Mouse (Mus musculus): ENCODE results near the gene Ear1. TPM values are rescaled to one million over a fixed set of nuclear protein-coding genes. Genes with fewer than 3 reads are reported as not detected.
"Not testable (repeated sequence)": the region's sequence is repeated elsewhere in the genome, so short reads cannot be mapped to it uniquely, and the experiment has no call there.

Ear1 gene
- total RNA-seq, 2 experiments from 2014 or later, result not detected

DNA sequence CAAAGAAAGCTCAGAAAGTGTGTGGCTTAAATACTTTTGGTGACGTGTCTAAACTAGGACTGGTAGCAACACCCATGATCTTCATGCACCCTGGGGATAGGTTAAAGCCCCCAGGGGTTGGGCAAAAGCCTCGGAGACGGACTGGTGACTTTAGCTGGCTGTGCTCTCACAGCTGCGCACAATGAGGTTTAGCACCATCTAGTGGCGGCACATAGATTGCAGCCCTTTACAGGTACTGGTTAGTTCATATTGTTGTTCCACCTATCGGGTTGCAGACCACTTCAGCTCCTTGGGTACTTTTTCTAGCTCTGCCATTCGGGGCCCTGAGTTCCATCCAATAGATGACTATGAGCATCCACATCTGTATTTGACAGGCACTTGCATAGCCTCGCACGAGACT is 62.9 kb downstream of the Ear1 start:
- H3K4me3 ChIP-seq, H3K27ac ChIP-seq: not testable (repeated sequence)
- DNase-seq (ENCODE audit: low spot score in 2 of 2), result peak; percentile 16 to 51
- peak; percentile 67 for TF ChIP-seq CTCF (conservative IDR thresholded peaks at IDR 0.05)

DNA sequence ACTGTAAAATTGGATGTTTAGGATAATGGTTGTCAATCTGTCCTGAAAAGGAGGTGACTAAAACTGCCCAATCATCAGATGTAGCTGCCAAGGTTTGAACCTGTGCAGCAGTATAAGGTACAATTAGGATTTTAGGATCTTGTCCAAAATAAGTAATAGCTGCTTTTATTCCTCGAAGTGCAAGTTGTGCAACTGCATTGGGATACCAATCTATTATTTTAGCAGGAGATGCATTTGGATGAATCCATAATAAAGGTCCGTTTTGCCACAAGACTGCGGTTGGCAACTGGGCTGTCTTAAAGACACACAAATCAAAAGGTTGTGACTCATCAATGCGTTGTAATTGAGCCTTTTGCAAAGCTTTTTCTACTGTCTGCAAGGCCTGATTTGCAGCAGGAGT is 67.2 kb downstream of the Ear1 start:
- not testable (repeated sequence) for H3K4me3 ChIP-seq; DNase-seq (ENCODE audit: low spot score in 2 of 2); H3K27ac ChIP-seq

DNA sequence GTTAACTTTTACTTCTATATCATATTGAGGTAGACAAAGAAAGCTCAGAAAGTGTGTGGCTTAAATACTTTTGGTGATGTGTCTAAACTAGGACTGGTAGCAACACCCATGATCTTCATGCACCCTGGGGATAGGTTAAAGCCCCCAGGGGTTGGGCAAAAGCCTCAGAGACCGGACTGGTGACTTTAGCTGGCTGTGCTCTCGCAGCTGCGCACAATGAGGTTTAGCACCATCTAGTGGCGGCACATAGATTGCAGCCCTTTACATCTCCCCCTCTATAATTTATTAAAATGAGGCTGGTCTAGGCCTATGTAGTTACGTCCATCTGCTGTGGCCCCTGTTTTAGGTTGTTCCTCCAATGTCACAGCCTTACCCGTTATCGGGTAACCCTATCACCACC is 70.9 kb downstream of the Ear1 start:
- TF ChIP-seq CTCF (conservative IDR thresholded peaks at IDR 0.05), result peak; percentile 64
- not testable (repeated sequence) for DNase-seq (ENCODE audit: low spot score in 2 of 2); H3K27ac ChIP-seq; H3K4me3 ChIP-seq

DNA sequence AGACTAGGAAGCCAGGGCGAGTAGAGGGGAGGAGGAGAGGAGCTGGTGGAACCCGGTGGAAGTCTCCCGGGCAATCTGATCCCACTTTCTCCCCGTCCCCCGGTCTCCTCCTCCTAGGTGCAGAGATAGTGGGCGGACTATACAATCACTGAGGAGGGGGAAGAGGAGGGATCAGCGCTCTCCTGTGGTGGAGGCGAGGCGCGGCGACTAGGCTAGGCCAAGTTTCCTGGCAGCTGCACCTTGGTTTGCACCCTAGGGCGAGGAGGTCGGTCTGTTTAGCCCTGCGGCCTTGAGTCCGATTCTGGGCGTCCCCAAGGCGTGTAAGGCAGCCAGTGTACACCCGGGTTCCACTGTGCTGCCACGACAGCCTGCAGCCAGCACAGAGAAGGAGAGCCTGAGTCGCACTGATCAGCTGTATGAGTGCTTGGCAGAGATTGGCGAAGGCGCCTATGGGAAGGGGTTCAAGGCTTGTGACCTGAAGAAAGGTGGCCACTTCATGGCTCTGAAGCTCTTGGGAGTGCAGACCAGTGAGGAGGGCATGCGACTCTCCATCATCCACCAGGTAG is 78.3 kb downstream of the Ear1 start:
- not testable (repeated sequence) for DNase-seq (ENCODE audit: low spot score in 2 of 2); H3K4me3 ChIP-seq; H3K27ac ChIP-seq

DNA sequence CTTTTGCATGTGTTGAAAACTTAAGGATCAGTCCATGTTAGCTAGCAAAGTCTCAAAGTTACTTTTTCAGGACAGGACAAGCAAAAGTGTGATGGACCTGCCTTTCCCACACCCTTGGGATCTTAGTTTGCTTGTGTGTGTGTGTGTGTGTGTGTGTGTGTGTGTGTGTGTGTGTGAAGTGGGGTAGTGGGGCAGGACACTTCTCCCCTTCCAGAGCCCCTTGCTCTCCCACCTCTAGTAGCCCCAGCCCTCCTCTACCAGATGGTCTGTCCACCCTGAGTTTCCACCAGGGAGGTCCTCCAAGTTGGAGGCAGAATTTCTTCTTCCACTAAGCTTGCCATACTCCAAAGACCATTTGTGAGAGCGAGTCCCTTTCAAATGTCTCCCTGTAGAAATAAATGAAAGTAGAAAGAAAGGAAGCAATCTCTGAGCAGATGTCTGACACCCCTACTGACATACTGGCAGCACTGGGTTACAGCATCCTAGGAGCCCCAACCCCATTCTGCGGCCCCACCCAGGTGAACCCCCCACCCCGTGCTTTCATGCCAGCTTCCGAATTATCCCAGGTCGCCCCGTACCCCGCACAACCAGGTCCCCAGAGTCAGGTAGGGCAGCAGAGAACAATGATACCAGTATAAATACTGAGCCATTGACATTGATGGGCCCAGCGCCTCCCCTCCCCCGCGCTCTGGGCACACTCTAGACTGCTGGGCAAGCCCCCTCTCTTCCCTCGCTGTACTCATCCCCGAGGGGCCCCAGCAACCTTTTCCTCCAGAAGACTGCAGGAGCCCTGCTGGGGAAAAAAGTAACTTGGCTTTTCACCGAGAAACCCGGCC is 79.0 kb downstream of the Ear1 start:
- no peak for TF ChIP-seq CTCF (conservative IDR thresholded peaks at IDR 0.05)
- Histone ChIP-seq H3K4me3 (no peak overlapping the region), H3K27ac (no peak overlapping the region)
- no peak for DNase-seq (ENCODE audit: low spot score in 2 of 2)

DNA sequence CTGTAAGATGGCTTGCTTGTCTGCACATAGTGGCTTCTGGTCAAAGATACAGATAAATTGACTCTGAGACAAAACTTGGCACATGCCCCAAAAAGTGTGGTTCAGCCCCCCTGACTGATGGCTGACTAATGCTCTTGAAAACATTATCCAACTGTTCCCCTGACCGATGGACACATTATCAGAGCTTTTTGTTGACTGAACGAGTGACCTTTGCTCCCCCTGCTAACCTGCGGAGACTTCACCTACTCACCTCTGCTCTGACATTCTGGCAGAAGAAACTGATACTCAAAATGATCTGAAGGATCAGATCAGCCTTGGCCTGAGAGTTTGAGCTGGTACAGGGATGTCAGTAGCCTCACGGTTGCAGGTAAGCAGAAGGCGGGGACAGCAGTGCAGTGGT is 81.5 kb downstream of the Ear1 start:
- not testable (repeated sequence) for H3K4me3 ChIP-seq; DNase-seq (ENCODE audit: low spot score in 2 of 2); H3K27ac ChIP-seq

DNA sequence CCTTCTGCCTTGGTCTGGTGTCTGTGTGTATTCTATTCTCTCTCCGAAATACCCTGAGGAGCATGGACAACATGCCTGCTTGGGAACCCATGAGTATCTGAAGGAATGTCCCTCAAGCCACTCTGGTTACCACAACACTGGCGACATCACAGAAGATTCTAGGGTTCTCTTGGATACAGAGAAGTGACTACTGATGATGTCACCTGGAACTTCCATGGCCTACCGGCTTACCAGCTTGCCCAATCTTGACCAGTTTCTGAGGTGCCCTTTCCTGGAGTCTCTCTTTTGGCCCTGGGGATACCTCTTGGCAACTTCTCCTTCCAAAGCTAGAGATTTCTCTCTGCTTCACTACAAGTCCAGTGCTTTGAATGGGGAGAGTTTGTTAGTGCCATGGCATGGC is 90.7 kb downstream of the Ear1 start, which contains the start of gene Gm8180:
TSS of gene Gm8180 (minus strand) at position 101 of the 400 bp plus-strand sequence.
- not testable (repeated sequence) for DNase-seq (ENCODE audit: low spot score in 2 of 2); H3K27ac ChIP-seq; H3K4me3 ChIP-seq

Other genes starting within 250 kb of the Ear1 start
- not detected for gene Gm8165, start 198.3 kb downstream of the Ear1 start, total RNA-seq (2021)
- 1 to 10 TPM; 1.2 to 1.7 TPM for gene Gm7324, start 177.7 kb downstream of the Ear1 start, total RNA-seq (2021)
- not detected for gene Gm16506, start 148.0 kb downstream of the Ear1 start, total RNA-seq (2021)
- gene Gm6526, start 127.7 kb downstream of the Ear1 start, total RNA-seq (2021), result not detected
- not detected for gene Gm8180, start 90.8 kb downstream of the Ear1 start, total RNA-seq (2021)
- not detected for gene Ear10, start 48.0 kb upstream of the Ear1 start, total RNA-seq (2021)
- under 1 TPM in 1 of 2 experiments, not detected in 1; 0.23 TPM for gene Gm8113, start 49.9 kb upstream of the Ear1 start, total RNA-seq (2021)
- not detected for gene Ang5, start 81.6 kb upstream of the Ear1 start, total RNA-seq (2021)
- not detected for gene Ang6, start 126.8 kb upstream of the Ear1 start, total RNA-seq (2021)
- not detected for gene Ear2, start 227.1 kb upstream of the Ear1 start, total RNA-seq (2021)
- not detected for gene Gm3327, start 248.3 kb upstream of the Ear1 start, total RNA-seq (2021)

Data from layer of hippocampus, adult 2 months (tissue).